Mouse (Mus musculus): Measurements from ENCODE around the gene Naaladl2. TPM values are rescaled to one million over a fixed set of nuclear protein-coding genes. Genes with fewer than 3 reads are reported as not detected.
"Not testable (repeated sequence)": the region's sequence is repeated elsewhere in the genome, so short reads cannot be mapped to it uniquely, and the experiment has no call there.

The Naaladl2 gene
- polyA plus RNA-seq, 1 experiment from 2014 or later: 0.62 TPM

GRCm38 (mm10) chr3:25074266-25074665 is 69.8 kb downstream of the Naaladl2 start:
- DNase-seq (ENCODE audit: extremely low spot score, low spot score): no peak
- H3K27me3 ChIP-seq (ENCODE audit: poor library complexity, severe bottlenecking): no peaks in the 10 kb centered on the region
- no peaks in the 10 kb centered on the region for H3K36me3 ChIP-seq (replicated peaks)
- no peak overlapping the region for H3K27ac ChIP-seq
- no peak overlapping the region for H3K4me3 ChIP-seq
- H3K9me3 ChIP-seq: no peaks in the 10 kb centered on the region
- WGBS: 80% methylated on average over 4 of the region's 4 CpGs
- H3K4me1 ChIP-seq: peaks cover 10% of the 10 kb centered on the region

- Histone ChIP-seq H3K9me3 (no peaks in the 10 kb centered on the region), H3K27ac (no peak overlapping the region), H3K4me1 (peaks cover 10% of the 10 kb centered on the region), H3K27me3 (ENCODE audit: poor library complexity, severe bottlenecking) (no peaks in the 10 kb centered on the region), H3K4me3 (no peak overlapping the region), H3K36me3 (replicated peaks) (no peaks in the 10 kb centered on the region)
- 45% methylated on average over 6 of the region's 6 CpGs for WGBS
- DNase-seq (ENCODE audit: extremely low spot score, low spot score): no peak
Observed at GRCm38 (mm10) chr3:25073821-25074220, 70.2 kb downstream of the Naaladl2 start.

- Histone ChIP-seq H3K27me3 (ENCODE audit: poor library complexity, severe bottlenecking) (no peaks in the 10 kb centered on the region), H3K36me3 (replicated peaks) (no peaks in the 10 kb centered on the region), H3K9me3 (no peaks in the 10 kb centered on the region), H3K4me1 (no peaks in the 10 kb centered on the region), H3K27ac (no peak overlapping the region), H3K4me3 (no peak overlapping the region)
- 91% methylated on average over 4 of the region's 4 CpGs for WGBS
- no peak for DNase-seq (ENCODE audit: extremely low spot score, low spot score)
Observed at GRCm38 (mm10) chr3:25063217-25063616, 80.8 kb downstream of the Naaladl2 start.

DNA sequence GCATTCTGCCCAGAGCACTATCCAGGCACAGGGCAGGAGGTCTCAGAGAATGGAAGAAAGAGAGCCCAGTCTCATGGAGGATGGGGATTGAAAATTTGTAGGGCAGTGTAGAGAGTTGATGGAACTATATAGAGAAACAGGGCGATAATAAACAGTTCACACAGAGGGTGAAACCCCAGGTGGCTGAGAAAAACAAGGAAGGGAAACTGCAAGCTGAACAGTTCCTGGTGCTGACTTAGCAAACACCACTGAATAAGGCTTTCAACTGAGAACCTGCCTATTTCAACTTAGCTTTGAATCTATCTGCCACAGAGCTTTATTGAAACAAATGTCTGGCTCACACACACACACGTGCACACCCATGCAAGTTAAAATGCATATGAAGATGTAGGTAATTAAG is 91.1 kb downstream of the Naaladl2 start:
- H3K4me3 ChIP-seq: no peak overlapping the region
- WGBS: 34% methylated on average over 2 of the region's 2 CpGs
- H3K4me1 ChIP-seq: peaks cover 3% of the 10 kb centered on the region; the same call in 1 of the 2 replicates
- H3K27ac ChIP-seq: no peak overlapping the region
- no peaks in the 10 kb centered on the region for H3K36me3 ChIP-seq (replicated peaks)
- DNase-seq (ENCODE audit: extremely low spot score, low spot score): no peak
- no peaks in the 10 kb centered on the region for H3K27me3 ChIP-seq (ENCODE audit: poor library complexity, severe bottlenecking)
- no peaks in the 10 kb centered on the region for H3K9me3 ChIP-seq

GRCm38 (mm10) chr3:25019972-25020371 is 124.1 kb downstream of the Naaladl2 start:
- 81% methylated on average over 5 of the region's 5 CpGs for WGBS

GRCm38 (mm10) chr3:25010751-25011150 is 133.3 kb downstream of the Naaladl2 start:
- H3K9me3 ChIP-seq: no peaks in the 10 kb centered on the region
- no peak overlapping the region for H3K27ac ChIP-seq
- no peaks in the 10 kb centered on the region for H3K4me1 ChIP-seq
- H3K27me3 ChIP-seq (ENCODE audit: poor library complexity, severe bottlenecking): no peaks in the 10 kb centered on the region
- no peaks in the 10 kb centered on the region for H3K36me3 ChIP-seq (replicated peaks)
- DNase-seq (ENCODE audit: extremely low spot score, low spot score): no peak
- 95% methylated on average over 1 of the region's 1 CpGs for WGBS
- no peak overlapping the region for H3K4me3 ChIP-seq

More at GRCm38 (mm10) chr3:25019972-25020371, 124.1 kb downstream of the Naaladl2 start:
- no peaks in the 10 kb centered on the region for H3K27me3 ChIP-seq (ENCODE audit: poor library complexity, severe bottlenecking)
- no peaks in the 10 kb centered on the region for H3K4me1 ChIP-seq
- H3K4me3 ChIP-seq: no peak overlapping the region
- no peaks in the 10 kb centered on the region for H3K36me3 ChIP-seq (replicated peaks)
- DNase-seq (ENCODE audit: extremely low spot score, low spot score): no peak
- H3K9me3 ChIP-seq: no peaks in the 10 kb centered on the region
- H3K27ac ChIP-seq: no peak overlapping the region

GRCm38 (mm10) chr3:25006802-25007201 is 137.3 kb downstream of the Naaladl2 start:
- DNase-seq (ENCODE audit: extremely low spot score, low spot score); H3K27me3 ChIP-seq (ENCODE audit: poor library complexity, severe bottlenecking); H3K4me3 ChIP-seq; H3K27ac ChIP-seq; H3K4me1 ChIP-seq; H3K36me3 ChIP-seq (replicated peaks); H3K9me3 ChIP-seq: not testable (repeated sequence)
- WGBS: 33% methylated on average over 2 of the region's 2 CpGs

- Histone ChIP-seq H3K9me3 (no peaks in the 10 kb centered on the region), H3K27ac (no peak overlapping the region), H3K4me3 (no peak overlapping the region), H3K36me3 (replicated peaks) (no peaks in the 10 kb centered on the region), H3K27me3 (ENCODE audit: poor library complexity, severe bottlenecking) (peaks cover 16% of the 10 kb centered on the region; the same call in 1 of the 2 replicates), H3K4me1 (peaks cover 9% of the 10 kb centered on the region; the same call in 1 of the 2 replicates)
- 55% methylated on average over 2 of the region's 2 CpGs for WGBS
- DNase-seq (ENCODE audit: extremely low spot score, low spot score): no peak
Observed at GRCm38 (mm10) chr3:24992577-24992976, 151.5 kb downstream of the Naaladl2 start.

DNA sequence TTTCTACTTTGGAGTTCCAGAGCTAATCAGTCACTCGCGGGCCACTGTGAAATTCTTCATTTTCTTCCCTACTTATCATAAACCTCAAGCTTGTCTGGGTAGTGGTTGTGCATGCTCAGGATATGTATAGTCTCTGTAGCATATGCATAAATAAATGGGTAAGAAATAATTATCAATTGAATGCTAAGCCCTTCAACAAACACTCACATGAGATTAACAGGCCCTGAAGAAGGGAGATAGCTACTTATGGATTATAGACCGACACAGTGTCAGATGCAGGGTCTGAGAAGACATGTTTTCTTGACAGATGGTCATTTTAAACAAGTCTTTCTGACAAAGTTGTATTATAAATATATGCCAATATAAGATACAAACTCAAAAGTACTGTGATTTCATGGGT is 152.0 kb downstream of the Naaladl2 start:
- Histone ChIP-seq H3K4me1 (peaks cover 9% of the 10 kb centered on the region; the same call in 1 of the 2 replicates), H3K27ac (no peak overlapping the region), H3K4me3 (no peak overlapping the region), H3K36me3 (replicated peaks) (no peaks in the 10 kb centered on the region), H3K9me3 (no peaks in the 10 kb centered on the region), H3K27me3 (ENCODE audit: poor library complexity, severe bottlenecking) (peaks cover 16% of the 10 kb centered on the region; the same call in 1 of the 2 replicates)
- no peak for DNase-seq (ENCODE audit: extremely low spot score, low spot score)
- 93% methylated on average over 3 of the region's 3 CpGs for WGBS

DNA sequence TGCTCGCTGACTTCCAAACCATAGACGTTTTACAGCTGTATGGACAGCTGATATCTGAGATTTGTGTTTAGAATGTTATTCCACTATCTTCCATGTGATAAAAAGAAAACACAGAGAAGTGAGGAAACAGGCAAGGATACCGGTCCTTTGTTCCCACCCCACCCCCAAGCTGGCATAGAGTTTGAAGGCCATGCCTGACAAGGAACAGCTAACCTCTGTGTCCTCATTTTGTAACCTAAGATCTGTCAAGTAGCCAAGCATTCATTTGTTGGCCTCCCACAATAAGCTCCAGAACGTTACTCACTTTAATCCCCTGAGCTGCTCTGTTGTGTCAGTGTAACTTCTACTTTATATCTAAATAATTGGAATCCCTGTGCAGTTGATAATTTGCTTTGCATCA is 161.9 kb downstream of the Naaladl2 start:
- DNase-seq (ENCODE audit: extremely low spot score, low spot score): no peak
- WGBS: 84% methylated on average over 4 of the region's 4 CpGs
- Histone ChIP-seq H3K4me3 (no peak overlapping the region), H3K9me3 (no peaks in the 10 kb centered on the region), H3K27ac (no peak overlapping the region), H3K36me3 (replicated peaks) (no peaks in the 10 kb centered on the region), H3K27me3 (ENCODE audit: poor library complexity, severe bottlenecking) (no peaks in the 10 kb centered on the region), H3K4me1 (no peaks in the 10 kb centered on the region)

- Histone ChIP-seq H3K27me3 (ENCODE audit: poor library complexity, severe bottlenecking) (no peaks in the 10 kb centered on the region), H3K4me3 (no peak overlapping the region), H3K36me3 (replicated peaks) (no peaks in the 10 kb centered on the region), H3K4me1 (no peaks in the 10 kb centered on the region), H3K27ac (no peak overlapping the region), H3K9me3 (no peaks in the 10 kb centered on the region)
- DNase-seq (ENCODE audit: extremely low spot score, low spot score): no peak
- WGBS: 94% methylated on average over 2 of the region's 2 CpGs
Observed at GRCm38 (mm10) chr3:24942170-24942569, 201.9 kb downstream of the Naaladl2 start.

DNA sequence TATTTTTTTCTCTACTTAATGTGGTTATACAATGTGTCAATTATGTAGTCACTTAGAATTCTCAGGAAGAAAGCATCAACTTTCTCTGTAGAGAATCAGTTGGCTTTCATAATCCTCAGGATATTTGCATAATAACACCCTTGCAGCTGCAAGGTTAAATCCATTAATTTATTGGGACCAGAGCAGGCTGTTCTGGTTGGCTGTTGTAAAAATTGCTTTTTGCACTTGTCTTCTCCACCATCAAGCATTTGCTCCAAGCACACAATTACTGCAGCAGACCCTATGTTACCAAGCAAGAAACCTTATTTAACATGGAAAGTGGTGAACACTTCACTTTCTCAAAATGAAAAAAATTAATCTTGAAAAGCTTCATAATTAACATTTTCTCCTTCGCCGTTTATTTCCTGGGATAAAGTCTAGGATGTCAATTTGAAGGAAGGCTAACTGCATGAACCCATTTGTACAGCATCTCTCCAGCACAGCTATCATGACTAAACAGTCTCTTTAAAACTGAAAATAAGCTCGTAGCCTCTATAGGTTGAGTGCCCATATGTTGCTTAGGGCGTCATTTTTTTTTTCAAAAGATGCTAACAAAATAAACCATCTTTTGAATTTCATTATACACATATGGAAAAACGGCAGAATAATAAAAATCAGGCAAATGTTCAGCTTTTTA is 205.4 kb downstream of the Naaladl2 start:
- Histone ChIP-seq H3K4me1 (no peaks in the 10 kb centered on the region), H3K9me3 (no peaks in the 10 kb centered on the region), H3K27ac (no peak overlapping the region), H3K4me3 (no peak overlapping the region), H3K27me3 (ENCODE audit: poor library complexity, severe bottlenecking) (no peaks in the 10 kb centered on the region), H3K36me3 (replicated peaks) (no peaks in the 10 kb centered on the region)
- no peak for DNase-seq (ENCODE audit: extremely low spot score, low spot score)
- WGBS: 89% methylated on average over 5 of the region's 5 CpGs

- WGBS: 46% methylated on average over 2 of the region's 2 CpGs
- DNase-seq (ENCODE audit: extremely low spot score, low spot score): no peak
- Histone ChIP-seq H3K4me3 (no peak overlapping the region), H3K9me3 (no peaks in the 10 kb centered on the region), H3K27ac (no peak overlapping the region), H3K27me3 (ENCODE audit: poor library complexity, severe bottlenecking) (no peaks in the 10 kb centered on the region), H3K36me3 (replicated peaks) (no peaks in the 10 kb centered on the region), H3K4me1 (peaks cover 5% of the 10 kb centered on the region; the same call in 1 of the 2 replicates)
Observed at GRCm38 (mm10) chr3:24921811-24922210, 222.2 kb downstream of the Naaladl2 start.

Measured in forebrain, embryonic 10.5 days (tissue).